Mouse (Mus musculus) left cerebral cortex, postnatal 10 days (tissue): Measurements from ENCODE around the gene Ccl25. TPM values are rescaled to one million over a fixed set of nuclear protein-coding genes. Genes with fewer than 3 reads are reported as not detected.

ENCODE experiments used
- DNase-seq, 2 experiments: peaks; one replicate each; pipeline ENCODE4 v3.0.0; 2021 to 2022; ENCODE audit warnings: low spot score in 2 of 2, mixed read lengths in 1 of 2; ENCODE audit errors: extremely low spot score in 1 of 2
- intact Hi-C: fragments of 180-260 bp; cut with DNase I; formaldehyde crosslinking; loops from one replicate; pipeline ENCODE4 v1.15.1; 2025
- total RNA-seq, 2 experiments: library from RNA; stranded (reverse); gene quantifications; 2 replicates each; pipeline ENCODE4 v1.2.3; 2021

Ccl25 gene
- total RNA-seq = 10 to 100 TPM; 22.4 to 24.4 TPM

- intact Hi-C loops = loop anchor here (5.0 kb wide), 1 partner anchor 73 kb away; the partner anchor contains the start of gene Snapc2
- DNase-seq = peak; percentile 96 to 99
Measured at GRCm38 (mm10) chr8:4324983-4325750, at the start of gene Ccl25, which contains the start of gene Elavl1. Gene Ccl25 (plus strand): TSS chr8:4325210. Gene Elavl1 (minus strand): TSS chr8:4325413.

GRCm38 (mm10) chr8:4275275-4276110 is 49.5 kb upstream of the Ccl25 start, which contains the start of gene Timm44:
Gene Timm44 (minus strand): TSS chr8:4275913.
- peak; percentile 95 to 98 for DNase-seq
- intact Hi-C loops = no loop called here

- intact Hi-C loops = no loop called here
- DNase-seq = no peak
Measured at GRCm38 (mm10) chr8:4276111-4276465, 48.9 kb upstream of the Ccl25 start.

- DNase-seq = no peak
- intact Hi-C loops = no loop called here
Measured at GRCm38 (mm10) chr8:4292738-4293137, 32.3 kb upstream of the Ccl25 start.

GRCm38 (mm10) chr8:4297822-4298221 is 27.2 kb upstream of the Ccl25 start:
- intact Hi-C loops = no loop called here
- no peak for DNase-seq

GRCm38 (mm10) chr8:4304124-4304547 is 20.9 kb upstream of the Ccl25 start:
- intact Hi-C loops = no loop called here
- no peak for DNase-seq

- no peak for DNase-seq
- intact Hi-C loops = no loop called here
Measured at GRCm38 (mm10) chr8:4305838-4306237, 19.2 kb upstream of the Ccl25 start.

- no peak for DNase-seq
- intact Hi-C loops = no loop called here
Measured at GRCm38 (mm10) chr8:4312104-4312503, 12.9 kb upstream of the Ccl25 start.

GRCm38 (mm10) chr8:4313254-4314124 is 11.5 kb upstream of the Ccl25 start:
- intact Hi-C loops = no loop called here
- DNase-seq = no peak

- intact Hi-C loops = no loop called here
- DNase-seq = no peak
Measured at GRCm38 (mm10) chr8:4314852-4315251, 10.2 kb upstream of the Ccl25 start.

GRCm38 (mm10) chr8:4318124-4318523 is 6.9 kb upstream of the Ccl25 start:
- intact Hi-C loops = no loop called here
- DNase-seq = no peak

- DNase-seq = no peak
- intact Hi-C loops = no loop called here
Measured at GRCm38 (mm10) chr8:4318796-4319572, 6.0 kb upstream of the Ccl25 start.

GRCm38 (mm10) chr8:4319573-4319872 is 5.5 kb upstream of the Ccl25 start:
- DNase-seq = no peak
- intact Hi-C loops = no loop called here

- intact Hi-C loops = loop anchor here (5.0 kb wide), 1 partner anchor 68 kb away; the partner anchor contains the start of gene Snapc2
- no peak for DNase-seq
Measured at GRCm38 (mm10) chr8:4320404-4320803, 4.6 kb upstream of the Ccl25 start.

GRCm38 (mm10) chr8:4321031-4321430 is 4.0 kb upstream of the Ccl25 start:
- no peak for DNase-seq
- intact Hi-C loops = loop anchor here (5.0 kb wide), 1 partner anchor 69 kb away; the partner anchor contains the start of gene Snapc2

GRCm38 (mm10) chr8:4322470-4322869 is 2.5 kb upstream of the Ccl25 start:
- peak; percentile 83 to 87 for DNase-seq
- intact Hi-C loops = loop anchor here (5.0 kb wide), 1 partner anchor 70 kb away; the partner anchor contains the start of gene Snapc2

GRCm38 (mm10) chr8:4323917-4324316 is 1.1 kb upstream of the Ccl25 start:
- intact Hi-C loops = loop anchor here (5.0 kb wide), 1 partner anchor 72 kb away; the partner anchor contains the start of gene Snapc2
- no peak for DNase-seq

GRCm38 (mm10) chr8:4324525-4324924 is 485 bp upstream of the Ccl25 start:
- DNase-seq = peak in 1 of 2 experiments; percentile 74
- intact Hi-C loops = loop anchor here (5.0 kb wide), 1 partner anchor 72 kb away; the partner anchor contains the start of gene Snapc2
